In the genomic region with DNA sequence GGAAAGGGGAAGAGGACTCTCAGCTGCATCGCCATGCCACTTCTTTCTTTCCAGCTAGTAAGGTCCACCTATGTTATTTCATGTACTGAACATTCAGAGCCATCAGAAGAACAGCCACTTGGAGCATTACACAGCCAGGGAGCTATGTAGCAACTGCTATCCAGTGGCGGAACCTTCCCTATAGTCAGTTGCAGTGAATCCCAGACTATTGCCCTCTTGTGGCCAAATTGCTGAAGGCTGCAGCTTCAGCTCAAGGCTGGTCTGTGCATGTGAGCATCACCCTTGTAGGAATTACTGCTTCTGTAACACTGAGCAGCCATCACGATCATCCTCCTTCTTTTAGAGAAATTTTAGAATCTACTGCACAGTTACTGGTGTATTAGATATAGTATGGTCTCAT, we compare ENCODE assay signal across 9 mouse cellular contexts.
DNase-seq lines count a peak whose midpoint lies in the region; ATAC-seq and TF ChIP-seq lines count a peak whose summit lies in the region.
"Had no signal": no experiment of that assay in that cellular context is flagged by ENCODE, and none has a peak within 500 bp of the region (broad histone marks: within the 10 kb centered on the region; RNA-seq: fewer than 3 reads in every experiment).

No protein-coding gene starts in this region.

- 72% methylated on average over 3 of the region's 3 CpGs for WGBS in forebrain, postnatal 0 days

- TF ChIP-seq POLR2A in testis, adult 2 months (IDR thresholded peaks at IDR 0.05; ENCODE audit: control insufficient read depth, low read depth, low read length), result no peak

- no peaks in the 10 kb centered on the region for H3K4me1 ChIP-seq in testis, adult 2 months (ENCODE audit: control insufficient read depth, insufficient read depth, low read length)
- peaks cover 10% of the 10 kb centered on the region for H3K4me1 ChIP-seq in forebrain, postnatal 0 days (ENCODE audit: insufficient read depth)
- H3K4me1 ChIP-seq: stomach, embryonic 15.5 days had no signal

- no peak overlapping the region for H3K4me3 ChIP-seq in testis, adult 2 months (ENCODE audit: control insufficient read depth, low read depth, low read length)
- H3K4me3 ChIP-seq in forebrain, postnatal 0 days (ENCODE audit: low read depth, low read length), result no peak overlapping the region
- H3K4me3 ChIP-seq: stomach, embryonic 15.5 days had no signal

- no peak overlapping the region for H3K9ac ChIP-seq in forebrain, postnatal 0 days
- H3K9ac ChIP-seq: stomach, embryonic 15.5 days had no signal

- H3K9me3 ChIP-seq in forebrain, postnatal 0 days (ENCODE audit: low read length), result no peaks in the 10 kb centered on the region
- H3K9me3 ChIP-seq: stomach, embryonic 15.5 days had no signal

- no peaks in the 10 kb centered on the region for H3K27me3 ChIP-seq in testis, adult 2 months (ENCODE audit: control insufficient read depth, insufficient read depth, low read length)
- no peaks in the 10 kb centered on the region for H3K27me3 ChIP-seq in forebrain, postnatal 0 days (ENCODE audit: insufficient read depth, low read length)
- H3K27me3 ChIP-seq: stomach, embryonic 15.5 days had no signal

- no peak overlapping the region for H3K4me2 ChIP-seq in forebrain, postnatal 0 days (ENCODE audit: low read depth)
- H3K4me2 ChIP-seq: stomach, embryonic 15.5 days had no signal

- peak; percentile 16 for DNase-seq in gastrocnemius, postnatal 10 days
- no peak for DNase-seq in gastrocnemius, adult 8-10 months (ENCODE audit: low spot score in 2 of 2)
- DNase-seq in testis, postnatal 14 days (ENCODE audit: low spot score), result no peak
- DNase-seq in forebrain, postnatal 0 days, result peak; percentile 79
- peak; percentile 74 for DNase-seq in thymus, postnatal 0 days (ENCODE audit: low spot score)
- DNase-seq in frontal cortex, postnatal 25 days (ENCODE audit: low spot score in 2 of 2), result no peak

- H3K27ac ChIP-seq in testis, adult 2 months (ENCODE audit: control insufficient read depth, insufficient read depth, low read depth, low read length), result no peak overlapping the region
- H3K27ac ChIP-seq in forebrain, postnatal 0 days (ENCODE audit: low read depth, low read length), result no peak overlapping the region
- H3K27ac ChIP-seq: stomach, embryonic 15.5 days had no signal

- peak; percentile 32; the same call in 1 of the 2 replicates for TF ChIP-seq CTCF in testis, adult 2 months (IDR thresholded peaks at IDR 0.05; ENCODE audit: control insufficient read depth, insufficient read depth, insufficient replicate concordance, low read depth, low read length)
- TF ChIP-seq CTCF in forebrain, postnatal 0 days (IDR thresholded peaks at IDR 0.05; ENCODE audit: low read depth), result peak; percentile 77

- no peaks in the 10 kb centered on the region for H3K36me3 ChIP-seq in testis, adult 2 months (ENCODE audit: control insufficient read depth, insufficient read depth, low read length)
- H3K36me3 ChIP-seq in forebrain, postnatal 0 days (ENCODE audit: insufficient read depth), result no peaks in the 10 kb centered on the region
- H3K36me3 ChIP-seq: stomach, embryonic 15.5 days had no signal

- peak; percentile 70; the same call in 1 of the 2 replicates for ATAC-seq in forebrain, postnatal 0 days
- peak; percentile 80 for ATAC-seq in megakaryocyte, adult 5-6 weeks (ENCODE audit: poor library complexity, severe bottlenecking)

Comparison
In these comparisons a context has a peak if more than half of its experiments do, and no peak if none do; other contexts are left out.
1. DNase-seq: peak in gastrocnemius, postnatal 10 days (single experiment), forebrain, postnatal 0 days (single experiment) and thymus, postnatal 0 days (single experiment); none in gastrocnemius, adult 8-10 months (0 of 2), testis, postnatal 14 days (single experiment) and frontal cortex, postnatal 25 days (0 of 2).